ENCODE assay signal across 8 mouse cellular contexts in genomic region chr19:37207303-37208175, GRCm38 (mm10). TPM values are rescaled to one million over a fixed set of nuclear protein-coding genes. Genes with fewer than 3 reads are reported as not detected.
DNase-seq lines count a peak whose midpoint lies in the region; ATAC-seq and TF ChIP-seq lines count a peak whose summit lies in the region.

Gene March5, plus strand, starts transcription at chr19:37207543.

- H3K9ac ChIP-seq in lung, embryonic 14.5 days = peak within 1 kb of the TSS; percentile 98

- peak; percentile 46 for DNase-seq in MEL-GATA-1-ER (ENCODE audit: extremely low read depth, low read depth)
- peak; percentile 90 to 92 for DNase-seq in cerebellum, adult 2 months
- peak; percentile 78 for DNase-seq in forelimb bud, embryonic 11.5 days (ENCODE audit: low read depth, low spot score)
- DNase-seq in heart, postnatal 4 days = peak; percentile 90
- DNase-seq in layer of hippocampus, adult 8-10 months (ENCODE audit: low spot score in 2 of 2) = peak; percentile 81 to 85
- peak; percentile 91 for DNase-seq in lung, embryonic 14.5 days
- DNase-seq in thymus, adult 18-20 months = peak; percentile 80 to 81

- ATAC-seq in lung, embryonic 14.5 days (ENCODE audit: insufficient read depth) = peak; percentile 99

- H3K4me1 ChIP-seq in cerebellum, adult 2 months (ENCODE audit: control insufficient read depth, insufficient read depth, low read length) = peaks cover 5% of the 10 kb centered on the region; the same call in 1 of the 2 replicates
- H3K4me1 ChIP-seq in lung, embryonic 14.5 days (ENCODE audit: insufficient read depth) = peaks cover 12% of the 10 kb centered on the region
- no peaks in the 10 kb centered on the region for H3K4me1 ChIP-seq in olfactory bulb, adult 2 months (ENCODE audit: control insufficient read depth, insufficient read depth, low read length)

- H3K4me2 ChIP-seq in lung, embryonic 14.5 days = peak within 1 kb of the TSS; percentile 94

- H3K27ac ChIP-seq in cerebellum, adult 2 months (ENCODE audit: insufficient read depth, low read length) = peak within 1 kb of the TSS; percentile 96
- H3K27ac ChIP-seq in lung, embryonic 14.5 days (ENCODE audit: low read depth) = peak within 1 kb of the TSS; percentile 91
- peak within 1 kb of the TSS; percentile 66 for H3K27ac ChIP-seq in olfactory bulb, adult 2 months (ENCODE audit: insufficient read depth, low read depth, low read length)

- no peaks in the 10 kb centered on the region for H3K27me3 ChIP-seq in cerebellum, adult 2 months (ENCODE audit: control insufficient read depth, insufficient read depth, low read length)
- H3K27me3 ChIP-seq in lung, embryonic 14.5 days (ENCODE audit: insufficient read depth, low read length) = no peaks in the 10 kb centered on the region

- under 1% methylated on average over 94 of the region's 94 CpGs for WGBS in cerebellum, adult 2 months
- under 1% methylated on average over 83 of the region's 94 CpGs for WGBS in lung, embryonic 14.5 days
- WGBS in olfactory bulb, adult 2 months = under 1% methylated on average over 94 of the region's 94 CpGs

- no peaks in the 10 kb centered on the region for H3K9me3 ChIP-seq in lung, embryonic 14.5 days (ENCODE audit: low read depth, low read length)

- TF ChIP-seq POLR2A in cerebellum, adult 2 months (IDR thresholded peaks at IDR 0.05; ENCODE audit: borderline replicate concordance, insufficient read depth, low read length) = peak; percentile 55; the same call in 1 of the 2 replicates
- peak; percentile 82 for TF ChIP-seq POLR2A in olfactory bulb, adult 2 months (IDR thresholded peaks at IDR 0.05; ENCODE audit: insufficient read depth, low read depth, low read length)

- peaks cover 25% of the 10 kb centered on the region for H3K36me3 ChIP-seq in lung, embryonic 14.5 days (ENCODE audit: insufficient read depth)

- TF ChIP-seq CTCF in cerebellum, adult 2 months (IDR thresholded peaks at IDR 0.05; ENCODE audit: borderline replicate concordance, insufficient read depth, low read depth, low read length) = no peak
- no peak for TF ChIP-seq CTCF in lung, embryonic 14.5 days (IDR thresholded peaks at IDR 0.05; ENCODE audit: low read depth)
- no peak for TF ChIP-seq CTCF in olfactory bulb, adult 2 months (IDR thresholded peaks at IDR 0.05; ENCODE audit: insufficient read depth, low read depth, low read length)

- H3K4me3 ChIP-seq in cerebellum, adult 2 months (replicated peaks; ENCODE audit: insufficient read depth, low read depth, low read length) = peak within 1 kb of the TSS; percentile 69
- H3K4me3 ChIP-seq in lung, embryonic 14.5 days (ENCODE audit: low read depth, low read length) = peak within 1 kb of the TSS; percentile 99
- H3K4me3 ChIP-seq in olfactory bulb, adult 2 months (ENCODE audit: insufficient read depth, low read depth, low read length) = peak within 1 kb of the TSS; percentile 55

RNA-seq across cellular contexts. Expression of gene March5, which starts in this region (rescaled TPM):
- 67.2 and 67.7 TPM in 2 replicates for polyA plus RNA-seq in cerebellum, adult 2 months (2012; rRNA removed)
- 10 to 100 TPM; 78.4 to 79.7 TPM for total RNA-seq in heart, postnatal 4 days (2021)
- 10 to 100 TPM; 79.2 to 86.5 (median 81.1) TPM for total RNA-seq in layer of hippocampus, adult 8-10 months (2022)
- 113 and 114 TPM in 2 replicates for polyA plus RNA-seq in lung, embryonic 14.5 days (2014; fragmentation: Nextera tagmentation; extraction: Ambion mirVana)
- polyA plus RNA-seq in olfactory bulb, adult 2 months (2012; ENCODE audit: insufficient read depth, insufficient read length, low replicate concordance, missing spikeins) = not detected in 2 replicates

Comparison
In these comparisons a context has a peak if more than half of its experiments do, and no peak if none do; other contexts are left out.
1. Peak in every context shown above with its lines: DNase-seq, ATAC-seq, H3K4me3 ChIP-seq and H3K27ac ChIP-seq.